Mouse (Mus musculus) small intestine, adult 2 months (tissue): ENCODE results near the gene Ankrd52.

Experiments
- CTCF ChIP-seq: fragments of 200-500 bp; IDR thresholded peaks from 2 replicates; pipeline ENCODE4 v1.5.1; 2012; ENCODE audit warnings: low read depth, mild to moderate bottlenecking, control low read depth, inconsistent platforms, low read length, moderate library complexity, mixed read lengths; ENCODE audit not compliant: insufficient replicate concordance, insufficient read length; ENCODE audit errors: extremely low read depth
- POLR2A ChIP-seq: fragments of 200-500 bp; IDR thresholded peaks from 2 replicates; pipeline ENCODE4 v1.6.1; 2012; ENCODE audit warnings: low read depth, mild to moderate bottlenecking, control low read depth, inconsistent platforms, low read length, moderate library complexity

GRCm38 (mm10) chr10:128376099-128376454 is 838 bp upstream of the Ankrd52 start:
- TF ChIP-seq CTCF = no peak
- TF ChIP-seq POLR2A = no peak
